Mouse (Mus musculus) embryonic facial prominence, embryonic 13.5 days (tissue): ENCODE measurements around the gene Polr3gl. TPM values are rescaled to one million over a fixed set of nuclear protein-coding genes. Genes with fewer than 3 reads are reported as not detected.

Source experiments
- ATAC-seq: fragments of 200-750 bp; cut with Nextera tagmentation; 2 replicates; pipeline ENCODE4 v1.8.0; 2017; ENCODE audit warnings: low read depth; ENCODE audit not compliant: insufficient number of reproducible peaks, insufficient read depth, low FRiP score, low TSS enrichment
- H3K27ac ChIP-seq: fragments of 300-500 bp; sonication (generic); 2 replicates; pipeline ENCODE4 v1.5.1; 2015; ENCODE audit warnings: moderate library complexity, mild to moderate bottlenecking, inconsistent platforms
- H3K27me3 ChIP-seq: fragments of 300-500 bp; sonication (generic); 2 replicates; pipeline ENCODE4 v1.6.1; 2015; ENCODE audit warnings: mild to moderate bottlenecking, inconsistent platforms
- H3K36me3 ChIP-seq: fragments of 300-500 bp; sonication (generic); 2 replicates; pipeline ENCODE4 v1.6.1; 2015; ENCODE audit warnings: mild to moderate bottlenecking, inconsistent platforms
- H3K4me1 ChIP-seq: fragments of 300-500 bp; sonication (generic); 2 replicates; pipeline ENCODE4 v1.6.1; 2015; ENCODE audit warnings: inconsistent platforms
- H3K4me2 ChIP-seq: fragments of 300-500 bp; sonication (generic); 2 replicates; pipeline ENCODE4 v1.6.1; 2015; ENCODE audit warnings: moderate library complexity, mild to moderate bottlenecking, inconsistent platforms
- H3K4me3 ChIP-seq: fragments of 300-500 bp; sonication (generic); 2 replicates; pipeline ENCODE4 v1.5.1; 2015; ENCODE audit warnings: mild to moderate bottlenecking, inconsistent platforms
- H3K9ac ChIP-seq: fragments of 300-500 bp; sonication (generic); 2 replicates; pipeline ENCODE4 v1.6.1; 2015; ENCODE audit warnings: mild to moderate bottlenecking, inconsistent platforms
- H3K9me3 ChIP-seq: fragments of 300-500 bp; sonication (generic); 2 replicates; pipeline ENCODE4 v1.6.1; 2016; ENCODE audit warnings: inconsistent platforms
- WGBS: fragments of 180-500 bp; shearing (Covaris S2); methylation state at CpG from one replicate; pipeline ENCODE4 v1.1.7; 2015; ENCODE audit warnings: mixed read lengths; 5-methylcytosine and 5-hydroxymethylcytosine counted together
- polyA plus RNA-seq: library from polyadenylated mRNA; unstranded; fragments of >200 nt; fragmentation: Nextera tagmentation; extraction: Ambion mirVana; gene quantifications from 2 replicates; pipeline ENCODE4 v1.2.1, GENCODE M21; 2015

Polr3gl gene
- 53.7 and 56.7 TPM in 2 replicates for polyA plus RNA-seq

GRCm38 (mm10) chr3:96593790-96594560 is at the start of gene Polr3gl:
Gene Polr3gl, minus strand, starts transcription at chr3:96594181.
- H3K9me3 ChIP-seq, result no peaks in the 10 kb centered on the region
- peak within 1 kb of the TSS; percentile 86 for H3K27ac ChIP-seq
- H3K9ac ChIP-seq, result peak within 1 kb of the TSS; percentile 80
- H3K27me3 ChIP-seq, result peaks cover 26% of the 10 kb centered on the region
- WGBS, result under 1% methylated on average over 38 of the region's 38 CpGs
- no peaks in the 10 kb centered on the region for H3K36me3 ChIP-seq
- peak within 1 kb of the TSS; percentile 64 for H3K4me3 ChIP-seq
- peak within 1 kb of the TSS; percentile 74 for H3K4me2 ChIP-seq
- H3K4me1 ChIP-seq, result peaks cover 45% of the 10 kb centered on the region
- peak; percentile 82 for ATAC-seq

- no peak for ATAC-seq
- no peaks in the 10 kb centered on the region for H3K27me3 ChIP-seq
- H3K4me2 ChIP-seq, result no peak overlapping the region
- peaks cover 20% of the 10 kb centered on the region for H3K4me1 ChIP-seq
- H3K27ac ChIP-seq, result no peak overlapping the region
- 91% methylated on average over 1 of the region's 1 CpGs for WGBS
- H3K9me3 ChIP-seq, result no peaks in the 10 kb centered on the region
- H3K9ac ChIP-seq, result no peak overlapping the region
- peaks cover 64% of the 10 kb centered on the region for H3K36me3 ChIP-seq
- H3K4me3 ChIP-seq, result no peak overlapping the region
Observed at GRCm38 (mm10) chr3:96639219-96639618, 45.2 kb upstream of the Polr3gl start.

GRCm38 (mm10) chr3:96636448-96636847 is 42.5 kb upstream of the Polr3gl start:
- Histone ChIP-seq H3K27me3 (no peaks in the 10 kb centered on the region), H3K4me1 (peaks cover 20% of the 10 kb centered on the region), H3K27ac (no peak overlapping the region), H3K4me2 (peak overlapping the region; percentile 80), H3K9ac (peak overlapping the region; percentile 96), H3K9me3 (no peaks in the 10 kb centered on the region), H3K36me3 (peaks cover 64% of the 10 kb centered on the region), H3K4me3 (peak overlapping the region; percentile 93)
- WGBS, result 65% methylated on average over 11 of the region's 11 CpGs
- no peak for ATAC-seq

- Histone ChIP-seq H3K9ac (peak overlapping the region; percentile 96), H3K4me2 (peak overlapping the region; percentile 80), H3K4me1 (peaks cover 25% of the 10 kb centered on the region), H3K27me3 (no peaks in the 10 kb centered on the region), H3K36me3 (peaks cover 64% of the 10 kb centered on the region), H3K4me3 (peak overlapping the region; percentile 93), H3K27ac (peak overlapping the region; percentile 90), H3K9me3 (no peaks in the 10 kb centered on the region)
- WGBS, result 11% methylated on average over 15 of the region's 15 CpGs
- ATAC-seq, result no peak
Observed at GRCm38 (mm10) chr3:96635906-96636305, 41.9 kb upstream of the Polr3gl start.

GRCm38 (mm10) chr3:96634928-96635879 is 41.2 kb upstream of the Polr3gl start, which contains the start of the genes Pex11b and Gm42957:
Gene Pex11b, plus strand, starts transcription at chr3:96635376.
Gene Gm42957, plus strand, starts transcription at chr3:96635474.
- peak within 1 kb of the TSS; percentile 80 for H3K4me2 ChIP-seq
- peak; percentile 88 for ATAC-seq
- H3K27me3 ChIP-seq, result no peaks in the 10 kb centered on the region
- no peaks in the 10 kb centered on the region for H3K9me3 ChIP-seq
- peak within 1 kb of the TSS; percentile 96 for H3K9ac ChIP-seq
- peak within 1 kb of the TSS; percentile 90 for H3K27ac ChIP-seq
- H3K4me1 ChIP-seq, result peaks cover 29% of the 10 kb centered on the region
- WGBS, result 1% methylated on average over 60 of the region's 60 CpGs
- H3K4me3 ChIP-seq, result peak within 1 kb of the TSS; percentile 93
- peaks cover 61% of the 10 kb centered on the region for H3K36me3 ChIP-seq

GRCm38 (mm10) chr3:96634015-96634414 is 40.0 kb upstream of the Polr3gl start:
- H3K36me3 ChIP-seq, result peaks cover 50% of the 10 kb centered on the region
- no peak overlapping the region for H3K27ac ChIP-seq
- ATAC-seq, result no peak
- H3K9ac ChIP-seq, result no peak overlapping the region
- H3K27me3 ChIP-seq, result no peaks in the 10 kb centered on the region
- WGBS, result 71% methylated on average over 1 of the region's 1 CpGs
- no peaks in the 10 kb centered on the region for H3K9me3 ChIP-seq
- no peak overlapping the region for H3K4me3 ChIP-seq
- H3K4me2 ChIP-seq, result no peak overlapping the region
- peaks cover 31% of the 10 kb centered on the region for H3K4me1 ChIP-seq

- H3K27ac ChIP-seq, result no peak overlapping the region
- ATAC-seq, result no peak
- peaks cover 30% of the 10 kb centered on the region for H3K4me1 ChIP-seq
- no peak overlapping the region for H3K9ac ChIP-seq
- H3K4me2 ChIP-seq, result no peak overlapping the region
- H3K36me3 ChIP-seq, result peaks cover 31% of the 10 kb centered on the region
- H3K9me3 ChIP-seq, result no peaks in the 10 kb centered on the region
- no peaks in the 10 kb centered on the region for H3K27me3 ChIP-seq
- no peak overlapping the region for H3K4me3 ChIP-seq
Observed at GRCm38 (mm10) chr3:96632058-96632457, 38.1 kb upstream of the Polr3gl start.

GRCm38 (mm10) chr3:96629729-96630600 is 36.0 kb upstream of the Polr3gl start, which contains the start of gene Rbm8a:
Gene Rbm8a, plus strand, starts transcription at chr3:96629933.
- peaks cover 17% of the 10 kb centered on the region for H3K4me1 ChIP-seq
- peak within 1 kb of the TSS; percentile 78 for H3K4me2 ChIP-seq
- no peaks in the 10 kb centered on the region for H3K9me3 ChIP-seq
- H3K27me3 ChIP-seq, result no peaks in the 10 kb centered on the region
- peak within 1 kb of the TSS; percentile 82 for H3K27ac ChIP-seq
- WGBS, result under 1% methylated on average over 48 of the region's 48 CpGs
- peak; percentile 89 for ATAC-seq
- peak within 1 kb of the TSS; percentile 85 for H3K9ac ChIP-seq
- peaks cover 39% of the 10 kb centered on the region for H3K36me3 ChIP-seq
- H3K4me3 ChIP-seq, result peak within 1 kb of the TSS; percentile 70

GRCm38 (mm10) chr3:96623201-96623600 is 29.2 kb upstream of the Polr3gl start:
- WGBS, result 89% methylated on average over 4 of the region's 4 CpGs
- Histone ChIP-seq H3K27ac (no peak overlapping the region), H3K27me3 (no peaks in the 10 kb centered on the region), H3K9ac (no peak overlapping the region), H3K36me3 (peaks cover 64% of the 10 kb centered on the region), H3K4me3 (no peak overlapping the region), H3K4me1 (no peaks in the 10 kb centered on the region), H3K9me3 (no peaks in the 10 kb centered on the region), H3K4me2 (no peak overlapping the region)
- ATAC-seq, result no peak

- no peak for ATAC-seq
- Histone ChIP-seq H3K27ac (no peak overlapping the region), H3K4me2 (no peak overlapping the region), H3K27me3 (no peaks in the 10 kb centered on the region), H3K4me3 (no peak overlapping the region), H3K4me1 (peaks cover 6% of the 10 kb centered on the region; the same call in 1 of the 2 replicates), H3K9me3 (no peaks in the 10 kb centered on the region), H3K9ac (no peak overlapping the region), H3K36me3 (peaks cover 70% of the 10 kb centered on the region)
- WGBS, result 48% methylated on average over 3 of the region's 3 CpGs
Observed at GRCm38 (mm10) chr3:96617941-96618340, 24.0 kb upstream of the Polr3gl start.

GRCm38 (mm10) chr3:96606618-96607017 is 12.6 kb upstream of the Polr3gl start:
- peaks cover 27% of the 10 kb centered on the region for H3K4me1 ChIP-seq
- no peak overlapping the region for H3K4me2 ChIP-seq
- 88% methylated on average over 4 of the region's 4 CpGs for WGBS
- H3K9me3 ChIP-seq, result no peaks in the 10 kb centered on the region
- no peak overlapping the region for H3K9ac ChIP-seq
- no peak overlapping the region for H3K27ac ChIP-seq
- ATAC-seq, result no peak
- no peak overlapping the region for H3K4me3 ChIP-seq
- H3K36me3 ChIP-seq, result peaks cover 14% of the 10 kb centered on the region; the same call in 1 of the 2 replicates
- H3K27me3 ChIP-seq, result no peaks in the 10 kb centered on the region
